Mouse (Mus musculus): ENCODE results near the gene Kat2b.
"Not testable (repeated sequence)": the region's sequence is repeated elsewhere in the genome, so short reads cannot be mapped to it uniquely, and the experiment has no call there.

Kat2b gene

DNA sequence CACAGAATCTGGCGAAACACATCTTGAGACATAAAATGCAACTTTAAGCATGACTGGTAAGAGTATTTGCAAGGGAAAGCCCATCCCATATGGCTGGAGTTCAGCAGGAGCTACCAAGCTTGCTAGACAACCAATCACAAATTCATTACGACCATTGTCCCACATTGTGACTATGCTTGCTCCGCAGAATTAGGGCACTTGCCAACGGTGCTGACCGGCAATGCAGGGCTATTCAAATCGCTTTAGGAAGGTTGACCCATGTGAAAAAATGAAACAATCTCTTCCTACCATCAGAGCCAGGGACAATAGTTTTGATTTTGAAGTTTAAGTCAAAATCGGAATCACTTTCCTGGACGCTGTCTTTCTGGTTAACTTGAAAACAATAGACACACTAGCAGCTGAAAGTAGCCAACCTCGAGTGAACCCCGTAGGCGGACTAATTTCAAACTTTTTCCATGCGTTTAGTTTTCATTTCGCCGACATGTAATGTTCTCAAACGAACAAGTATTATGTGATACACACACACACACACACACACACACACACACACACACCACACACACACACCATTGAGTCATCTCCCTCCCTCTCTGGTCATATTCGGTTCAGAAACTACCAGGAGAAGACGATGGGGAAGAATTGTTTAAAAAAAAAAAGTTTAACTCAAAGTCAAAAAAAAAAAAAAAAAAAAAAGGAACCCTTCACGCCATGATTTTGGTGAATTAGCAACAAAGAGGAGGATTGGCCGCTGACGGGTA lies at the start of gene Kat2b:
Gene Kat2b, plus strand, starts transcription at position 701 of the 758 bp plus-strand sequence.
- peak; percentile 55 for DNase-seq (ENCODE audit: low spot score)

GRCm38 (mm10) chr17:53519364-53519763 lies 47.3 kb upstream of the Kat2b start:
- no peak for DNase-seq (ENCODE audit: low spot score)

GRCm38 (mm10) chr17:53520509-53520908 lies 46.2 kb upstream of the Kat2b start:
- no peak for DNase-seq (ENCODE audit: low spot score)

GRCm38 (mm10) chr17:53528034-53528433 lies 38.6 kb upstream of the Kat2b start:
- DNase-seq (ENCODE audit: low spot score), result no peak

DNA sequence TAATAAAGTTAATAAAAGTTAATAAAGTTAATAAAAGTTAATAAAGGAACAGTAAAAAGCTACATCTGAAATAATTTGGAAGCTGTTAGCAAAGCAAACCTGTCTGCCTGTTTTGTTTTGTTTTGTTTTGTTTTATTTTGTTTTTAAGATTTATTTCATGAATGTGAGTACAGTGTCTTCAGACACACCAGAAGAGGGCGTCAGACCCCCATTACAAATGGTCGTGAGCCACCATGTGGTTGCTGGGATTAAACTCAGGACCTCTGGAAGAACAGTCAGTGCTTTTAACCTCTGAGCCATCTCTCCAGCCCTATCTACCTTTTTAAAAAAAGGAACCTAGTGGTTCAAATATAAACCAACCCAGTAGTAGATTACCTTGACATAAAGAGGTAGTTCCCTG lies 35.5 kb upstream of the Kat2b start:
- peak; percentile 5 for DNase-seq (ENCODE audit: low spot score)

DNA sequence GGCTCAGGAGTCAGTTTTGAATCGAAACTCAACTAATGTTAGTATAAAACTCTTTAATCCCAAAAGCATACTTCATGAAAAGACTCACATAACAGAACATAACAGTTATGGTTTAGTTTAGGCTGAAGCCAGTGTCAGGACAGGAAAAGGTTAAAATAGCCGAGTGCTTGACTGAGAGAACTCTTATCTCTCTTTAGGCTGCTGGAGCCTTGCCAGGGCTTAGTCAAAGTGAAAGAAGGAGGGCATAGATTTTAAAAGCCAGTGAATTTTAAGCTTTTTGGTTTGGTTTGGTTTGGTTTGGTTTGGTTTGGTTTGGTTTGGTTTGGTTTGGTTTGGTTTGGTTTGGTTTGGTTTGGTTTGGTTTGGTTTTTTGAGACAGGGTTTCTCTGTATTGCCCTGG lies 34.2 kb upstream of the Kat2b start:
- peak; percentile 46 for DNase-seq (ENCODE audit: low spot score)

DNA sequence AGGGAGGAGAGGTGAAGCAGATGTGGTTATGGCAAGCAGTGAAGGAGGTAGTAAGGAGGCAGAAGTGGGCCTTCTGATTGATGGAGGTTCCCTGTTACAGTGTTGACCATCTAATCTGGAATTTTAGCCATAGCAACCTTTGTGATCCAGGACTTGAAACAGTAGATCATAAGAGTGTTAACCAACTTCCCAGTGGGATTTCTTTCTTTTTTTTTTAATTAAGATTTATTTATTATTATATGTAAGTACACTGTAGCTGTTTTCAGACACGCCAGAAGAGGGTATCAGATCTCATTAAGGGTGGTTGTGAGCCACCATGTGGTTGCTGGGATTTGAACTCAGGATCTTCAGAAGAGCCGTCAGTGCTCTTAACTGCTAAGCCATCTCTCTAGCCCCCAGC lies 27.3 kb upstream of the Kat2b start, which contains the start of gene Pp2d1:
Gene Pp2d1, minus strand, starts transcription at position 101 of the 400 bp plus-strand sequence.
- not testable (repeated sequence) for DNase-seq (ENCODE audit: low spot score)

GRCm38 (mm10) chr17:53542536-53542935 lies 24.1 kb upstream of the Kat2b start:
- no peak for DNase-seq (ENCODE audit: low spot score)

GRCm38 (mm10) chr17:53543591-53544324 lies 22.9 kb upstream of the Kat2b start:
- peak; percentile 14 for DNase-seq (ENCODE audit: low spot score)

- DNase-seq (ENCODE audit: low spot score), result no peak
These were observed 15.1 kb upstream of the Kat2b start for GRCm38 (mm10) chr17:53551306-53552299.

DNA sequence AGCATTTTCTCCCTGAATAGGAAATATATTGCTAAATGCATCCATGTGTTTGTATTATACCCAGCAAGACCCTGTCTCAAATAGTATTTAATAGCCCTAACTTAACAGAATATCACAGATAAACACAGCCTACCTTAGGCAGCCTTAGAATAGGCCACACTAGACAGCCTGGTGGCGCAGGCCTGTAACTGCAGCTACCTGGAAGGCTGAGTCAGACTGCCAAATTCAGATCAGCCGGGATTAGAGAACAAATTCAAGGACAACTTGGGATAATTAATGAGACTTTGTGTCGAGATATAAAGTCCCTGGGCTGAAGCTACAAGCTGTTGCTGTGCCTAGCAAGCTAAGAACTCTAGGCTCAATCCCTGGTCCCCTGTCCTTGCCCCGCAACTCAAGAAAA lies 12.6 kb upstream of the Kat2b start:
- DNase-seq (ENCODE audit: low spot score), result no peak

DNA sequence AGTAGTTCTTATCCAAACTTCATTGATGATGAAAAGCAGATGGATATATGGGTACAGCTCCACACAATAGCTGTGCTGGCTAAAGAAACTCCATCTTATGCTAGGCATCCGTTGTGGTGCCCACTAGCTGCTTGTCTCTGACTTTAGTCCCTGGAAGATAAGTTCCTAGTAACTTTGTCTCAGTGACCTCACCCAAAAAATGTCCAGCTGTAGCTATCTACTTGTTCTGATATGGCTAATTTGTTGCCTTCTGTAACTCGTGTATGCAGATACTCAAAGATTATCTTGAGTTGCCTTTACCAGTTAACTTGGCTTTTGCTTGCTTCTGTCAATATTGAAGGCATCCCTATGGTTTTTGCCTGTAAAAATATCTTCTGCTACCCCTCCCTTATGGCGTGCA lies 11.8 kb upstream of the Kat2b start:
- DNase-seq (ENCODE audit: low spot score), result no peak

- DNase-seq (ENCODE audit: low spot score), result no peak
These were observed 9.2 kb upstream of the Kat2b start for GRCm38 (mm10) chr17:53557443-53557842.

DNA sequence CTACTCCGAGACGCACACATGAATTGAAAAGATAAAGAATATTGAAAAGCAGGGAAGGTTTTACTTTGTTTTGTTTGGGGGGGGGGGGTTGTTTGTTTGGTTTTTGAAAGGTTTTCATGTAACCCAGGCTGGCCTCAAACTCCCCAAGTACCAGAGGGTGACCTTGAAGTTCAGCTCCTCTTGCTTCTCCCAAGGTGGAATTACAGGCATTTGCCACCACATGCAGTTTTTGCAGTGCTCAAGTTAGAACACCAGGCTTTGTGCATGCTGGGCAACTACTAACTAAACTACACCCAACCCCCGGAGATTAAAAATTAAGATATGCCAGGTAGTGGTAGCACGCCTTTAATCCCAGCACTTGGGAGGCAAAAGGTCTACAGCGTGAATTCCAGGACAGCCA lies 7.0 kb upstream of the Kat2b start:
- DNase-seq (ENCODE audit: low spot score), result no peak

GRCm38 (mm10) chr17:53561458-53562029 lies 5.1 kb upstream of the Kat2b start:
- DNase-seq (ENCODE audit: low spot score), result no peak

DNA sequence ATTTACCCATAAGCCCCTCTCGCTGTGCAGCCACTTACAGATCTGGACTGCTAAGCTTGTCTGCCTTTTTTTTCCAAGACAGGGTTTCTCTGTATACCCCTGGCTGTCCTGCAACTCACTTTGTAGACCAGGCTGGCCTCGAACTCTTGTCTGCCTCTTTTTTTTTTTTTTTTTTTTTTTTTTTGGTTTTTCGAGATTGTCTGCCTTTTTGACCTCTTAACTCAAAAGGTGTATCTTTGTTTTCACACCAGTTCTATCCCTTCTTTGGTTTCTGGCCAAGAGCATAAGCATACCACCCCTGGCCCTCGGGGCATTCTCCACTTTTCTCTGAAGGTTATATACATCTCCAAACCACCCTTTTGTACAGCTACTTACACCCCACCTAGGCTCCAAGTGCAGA lies 1.8 kb upstream of the Kat2b start:
- no peak for DNase-seq (ENCODE audit: low spot score)

DNA sequence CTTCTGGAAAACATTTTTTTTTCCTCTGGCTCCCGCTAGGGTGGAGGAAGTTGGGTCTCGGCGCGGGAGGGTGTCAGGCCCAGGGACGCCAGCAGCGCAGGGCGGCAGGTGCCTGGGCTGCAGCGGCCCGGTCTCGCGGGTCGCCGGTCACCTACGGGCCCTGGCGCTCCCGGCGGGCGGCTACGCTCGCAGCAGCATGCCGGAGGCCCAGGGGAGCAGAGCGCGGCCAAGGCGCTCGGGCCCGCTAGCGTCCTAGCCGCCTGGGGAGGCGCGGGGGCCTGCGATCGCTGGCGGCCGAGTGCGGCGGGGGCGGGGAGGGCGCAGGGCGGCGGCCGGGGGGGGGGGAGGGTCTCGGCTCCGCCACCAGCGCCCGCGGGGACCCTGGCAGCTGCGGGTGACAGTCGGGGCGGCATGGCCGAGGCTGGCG lies 271 bp downstream of the Kat2b start:
- DNase-seq (ENCODE audit: low spot score), result peak; percentile 68

DNA sequence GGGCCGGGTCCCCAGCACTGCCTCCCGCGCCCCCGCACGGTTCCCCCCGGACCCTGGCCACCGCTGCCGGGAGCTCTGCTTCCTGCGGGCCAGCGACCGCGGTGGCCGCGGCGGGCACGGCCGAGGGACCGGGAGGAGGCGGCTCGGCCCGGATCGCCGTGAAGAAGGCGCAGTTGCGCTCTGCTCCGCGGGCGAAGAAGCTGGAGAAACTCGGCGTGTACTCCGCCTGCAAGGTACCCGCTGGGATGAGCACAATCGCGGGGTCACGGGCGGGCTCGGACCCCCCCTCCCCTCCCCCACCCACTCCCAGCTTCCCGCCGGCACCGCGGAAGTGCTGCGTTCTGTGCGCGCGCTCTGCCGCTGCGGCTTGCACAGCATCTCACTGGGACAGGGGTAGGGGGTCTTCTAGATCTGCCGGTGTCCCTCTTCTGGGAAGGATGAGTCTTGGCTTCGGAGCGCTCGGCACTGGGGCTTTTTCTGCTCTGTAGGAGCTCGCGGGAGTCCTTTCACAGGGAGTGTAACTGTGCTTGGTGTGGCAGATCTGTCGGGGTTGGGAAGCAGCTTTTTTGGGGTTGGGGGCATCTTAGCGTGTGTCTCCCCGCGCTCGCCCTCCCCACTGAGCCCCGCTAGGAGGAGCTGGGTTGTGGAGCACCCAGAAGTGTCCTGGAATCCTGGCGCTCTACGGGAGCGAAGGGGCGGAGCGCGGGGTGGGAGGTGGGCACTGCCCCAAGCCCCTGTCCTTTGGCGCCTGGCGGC lies 863 bp downstream of the Kat2b start:
- peak; percentile 46 for DNase-seq (ENCODE audit: low spot score)

GRCm38 (mm10) chr17:53568118-53568517 lies 1.5 kb downstream of the Kat2b start:
- DNase-seq (ENCODE audit: low spot score), result peak; percentile 83

DNA sequence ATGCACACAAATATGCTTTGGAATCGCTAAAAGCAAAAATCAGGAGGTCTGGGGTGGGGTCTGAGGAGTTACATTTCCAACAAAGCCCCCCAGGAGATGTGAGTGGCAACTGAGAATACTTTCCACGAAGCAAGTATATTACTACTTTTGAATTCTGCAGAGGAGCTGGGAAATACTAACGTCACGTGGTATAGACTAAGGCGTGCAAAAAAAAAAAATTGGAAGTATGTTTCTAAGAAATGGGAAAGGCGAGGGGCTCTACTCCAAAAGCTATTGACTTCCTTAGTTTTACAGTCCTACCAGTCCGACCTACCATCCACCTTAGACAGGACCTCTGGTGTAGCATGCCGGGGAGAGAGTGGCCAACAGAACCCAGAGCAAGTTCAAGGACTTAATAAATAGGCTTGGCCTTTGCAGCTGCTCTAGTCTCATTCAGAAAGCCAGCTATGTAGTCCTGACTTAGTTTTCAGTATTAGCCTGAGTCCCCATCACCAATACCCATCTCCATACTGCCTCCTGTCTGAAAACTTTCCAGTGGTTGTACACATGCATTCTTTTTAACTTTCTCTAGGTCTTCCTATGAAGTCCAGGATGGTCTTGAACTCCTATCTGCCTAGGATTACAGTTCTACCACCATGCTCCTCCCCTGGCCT lies 2.2 kb downstream of the Kat2b start:
- DNase-seq (ENCODE audit: low spot score), result no peak
